Mouse (Mus musculus): ENCODE results near the gene P2ry2.

- TF ChIP-seq EP300 (IDR thresholded peaks at IDR 0.05; ENCODE audit: low read depth) (no peak), CTCF (IDR thresholded peaks at IDR 0.05; ENCODE audit: low read depth) (no peak)
Observed at GRCm38 (mm10) chr7:101031234-101031633, 18.6 kb upstream of the P2ry2 start.

Measured in heart, postnatal 0 days (tissue).